Mouse (Mus musculus) embryo, embryonic 10.5 days (tissue): Measurements from ENCODE around the gene Adgrg2.
A peak's percentile ranks its signal among the peaks of the same experiment; 100 is the strongest.

ENCODE experiments used
- DNase-seq: peaks from one replicate; pipeline ENCODE4 v3.0.0-alpha.2; 2015; ENCODE audit warnings: low spot score

Gene Adgrg2

GRCm38 (mm10) chrX:160390464-160390956 lies at the start of gene Adgrg2:
Adgrg2 (plus strand) TSS chrX:160390690.
- peak; percentile 18 for DNase-seq

GRCm38 (mm10) chrX:160350995-160351394 lies 39.5 kb upstream of the Adgrg2 start:
- DNase-seq: no peak

- DNase-seq: peak; percentile 3
Observed at GRCm38 (mm10) chrX:160351967-160352677, 38.4 kb upstream of the Adgrg2 start.

GRCm38 (mm10) chrX:160384748-160385501 lies 5.6 kb upstream of the Adgrg2 start:
- no peak for DNase-seq

- DNase-seq: no peak
Observed at GRCm38 (mm10) chrX:160385502-160385772, 5.1 kb upstream of the Adgrg2 start.

GRCm38 (mm10) chrX:160412930-160413453 lies 22.5 kb downstream of the Adgrg2 start:
- no peak for DNase-seq

- DNase-seq: no peak
Observed at GRCm38 (mm10) chrX:160413881-160414395, 23.4 kb downstream of the Adgrg2 start.

GRCm38 (mm10) chrX:160418397-160418796 lies 27.9 kb downstream of the Adgrg2 start:
- no peak for DNase-seq

GRCm38 (mm10) chrX:160423737-160424136 lies 33.2 kb downstream of the Adgrg2 start:
- DNase-seq: no peak

- no peak for DNase-seq
Observed at GRCm38 (mm10) chrX:160426486-160426885, 36.0 kb downstream of the Adgrg2 start.

GRCm38 (mm10) chrX:160426930-160427329 lies 36.4 kb downstream of the Adgrg2 start:
- DNase-seq: no peak

- no peak for DNase-seq
Observed at GRCm38 (mm10) chrX:160432192-160432591, 41.7 kb downstream of the Adgrg2 start.

- DNase-seq: no peak
Observed at GRCm38 (mm10) chrX:160441272-160441671, 50.8 kb downstream of the Adgrg2 start.

- no peak for DNase-seq
Observed at GRCm38 (mm10) chrX:160448351-160448750, 57.9 kb downstream of the Adgrg2 start.

GRCm38 (mm10) chrX:160449363-160449762 lies 58.9 kb downstream of the Adgrg2 start:
- DNase-seq: no peak

GRCm38 (mm10) chrX:160455686-160456085 lies 65.2 kb downstream of the Adgrg2 start:
- no peak for DNase-seq

- no peak for DNase-seq
Observed at GRCm38 (mm10) chrX:160471257-160471786, 80.8 kb downstream of the Adgrg2 start.

GRCm38 (mm10) chrX:160489784-160490183 lies 99.3 kb downstream of the Adgrg2 start:
- DNase-seq: no peak

GRCm38 (mm10) chrX:160494333-160494732 lies 103.8 kb downstream of the Adgrg2 start:
- no peak for DNase-seq

- no peak for DNase-seq
Observed at GRCm38 (mm10) chrX:160494921-160495320, 104.4 kb downstream of the Adgrg2 start.

- DNase-seq: no peak
Observed at GRCm38 (mm10) chrX:160496473-160496872, 106.0 kb downstream of the Adgrg2 start.

GRCm38 (mm10) chrX:160501095-160501494 lies 110.6 kb downstream of the Adgrg2 start:
- no peak for DNase-seq

- no peak for DNase-seq
Observed at GRCm38 (mm10) chrX:160501687-160502047, 111.2 kb downstream of the Adgrg2 start.
